ENCODE assay signal across 9 mouse cellular contexts in the genomic region with DNA sequence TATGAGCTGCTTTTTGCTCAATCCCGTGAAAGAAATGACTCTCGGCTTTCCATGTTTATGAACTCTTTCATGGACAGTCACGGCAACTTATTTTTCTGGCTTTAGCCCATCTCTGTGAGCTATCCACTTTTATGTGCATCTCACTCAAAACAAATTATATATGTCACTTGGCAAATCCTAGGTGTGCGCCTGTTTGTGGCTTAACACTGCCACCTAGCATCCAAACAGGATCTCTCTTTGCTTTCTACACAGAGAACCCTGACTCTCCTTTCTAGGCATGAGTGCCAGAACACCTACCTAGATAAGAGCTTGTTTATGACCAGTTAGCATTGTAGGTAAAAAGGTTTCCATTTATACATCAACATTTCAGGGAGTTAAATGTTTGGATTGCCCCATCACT.
DNase-seq lines count a peak whose midpoint lies in the region; ATAC-seq and TF ChIP-seq lines count a peak whose summit lies in the region.
"Had no signal": no experiment of that assay in that cellular context is flagged by ENCODE, and none has a peak within 500 bp of the region (broad histone marks: within the 10 kb centered on the region; RNA-seq: fewer than 3 reads in every experiment).

No protein-coding gene starts in this region.

- no peak for DNase-seq in forebrain, embryonic 10.5 days (ENCODE audit: extremely low spot score, low spot score)
- DNase-seq in liver, postnatal 0 days = no peak
- DNase-seq in right cerebral cortex, adult 2 months (ENCODE audit: low spot score in 2 of 2) = peak; percentile 62 to 69
- DNase-seq in adrenal gland, adult 18-20 months (ENCODE audit: low spot score in 2 of 2) = no peak
- no peak for DNase-seq in kidney, adult 9 months

- H3K27me3 ChIP-seq in forebrain, embryonic 12.5 days = no peaks in the 10 kb centered on the region
- H3K27me3 ChIP-seq in forebrain, embryonic 10.5 days (ENCODE audit: poor library complexity, severe bottlenecking) = no peaks in the 10 kb centered on the region
- H3K27me3 ChIP-seq in liver, postnatal 0 days (ENCODE audit: insufficient read depth, low read length) = no peaks in the 10 kb centered on the region
- H3K27me3 ChIP-seq in liver, embryonic 12.5 days (replicated peaks) = no peaks in the 10 kb centered on the region
- H3K27me3 ChIP-seq: limb, embryonic 12.5 days had no signal

- 76% methylated on average over 4 of the region's 4 CpGs for WGBS in forebrain, embryonic 12.5 days
- WGBS in forebrain, embryonic 10.5 days = 81% methylated on average over 4 of the region's 4 CpGs
- 68% methylated on average over 4 of the region's 4 CpGs for WGBS in liver, postnatal 0 days (ENCODE audit: insufficient replicate concordance)
- 63% methylated on average over 4 of the region's 4 CpGs for WGBS in liver, embryonic 12.5 days (ENCODE audit: insufficient replicate concordance)

- no peak for TF ChIP-seq EP300 in liver, postnatal 0 days (IDR thresholded peaks at IDR 0.05; ENCODE audit: low read depth)

- no peaks in the 10 kb centered on the region for H3K36me3 ChIP-seq in forebrain, embryonic 12.5 days (replicated peaks)
- no peaks in the 10 kb centered on the region for H3K36me3 ChIP-seq in forebrain, embryonic 10.5 days (replicated peaks)
- H3K36me3 ChIP-seq in liver, postnatal 0 days (replicated peaks; ENCODE audit: insufficient read depth, low read length) = no peaks in the 10 kb centered on the region
- H3K36me3 ChIP-seq in liver, embryonic 12.5 days = no peaks in the 10 kb centered on the region
- H3K36me3 ChIP-seq: limb, embryonic 12.5 days had no signal

- H3K4me1 ChIP-seq in forebrain, embryonic 12.5 days = no peaks in the 10 kb centered on the region
- H3K4me1 ChIP-seq in forebrain, embryonic 10.5 days = no peaks in the 10 kb centered on the region
- no peaks in the 10 kb centered on the region for H3K4me1 ChIP-seq in liver, postnatal 0 days (ENCODE audit: insufficient read depth)
- no peaks in the 10 kb centered on the region for H3K4me1 ChIP-seq in liver, embryonic 12.5 days
- H3K4me1 ChIP-seq in cortical plate, adult 2 months (ENCODE audit: control insufficient read depth, insufficient read depth, low read length) = no peaks in the 10 kb centered on the region
- H3K4me1 ChIP-seq: limb, embryonic 12.5 days had no signal

- H3K27ac ChIP-seq in forebrain, embryonic 12.5 days = no peak overlapping the region
- no peak overlapping the region for H3K27ac ChIP-seq in forebrain, embryonic 10.5 days
- no peak overlapping the region for H3K27ac ChIP-seq in liver, postnatal 0 days (ENCODE audit: low read depth)
- no peak overlapping the region for H3K27ac ChIP-seq in liver, embryonic 12.5 days
- no peak overlapping the region for H3K27ac ChIP-seq in cortical plate, adult 2 months (ENCODE audit: insufficient read depth, low read length)
- H3K27ac ChIP-seq: limb, embryonic 12.5 days had no signal

- no peak overlapping the region for H3K4me3 ChIP-seq in forebrain, embryonic 12.5 days (replicated peaks)
- no peak overlapping the region for H3K4me3 ChIP-seq in forebrain, embryonic 10.5 days
- no peak overlapping the region for H3K4me3 ChIP-seq in liver, postnatal 0 days (ENCODE audit: low read depth, low read length)
- no peak overlapping the region for H3K4me3 ChIP-seq in liver, embryonic 12.5 days
- H3K4me3 ChIP-seq in cortical plate, adult 2 months (ENCODE audit: insufficient read depth, low read length) = no peak overlapping the region
- H3K4me3 ChIP-seq: limb, embryonic 12.5 days had no signal

- H3K4me2 ChIP-seq in forebrain, embryonic 12.5 days = no peak overlapping the region
- no peak overlapping the region for H3K4me2 ChIP-seq in liver, postnatal 0 days (ENCODE audit: low read depth, low read length)
- H3K4me2 ChIP-seq in liver, embryonic 12.5 days = no peak overlapping the region
- H3K4me2 ChIP-seq: limb, embryonic 12.5 days had no signal

- H3K9ac ChIP-seq in forebrain, embryonic 12.5 days = no peak overlapping the region
- no peak overlapping the region for H3K9ac ChIP-seq in liver, postnatal 0 days (replicated peaks)
- no peak overlapping the region for H3K9ac ChIP-seq in liver, embryonic 12.5 days
- H3K9ac ChIP-seq: limb, embryonic 12.5 days had no signal

- ATAC-seq in forebrain, embryonic 12.5 days (ENCODE audit: low FRiP score) = peak; percentile 36; the same call in 1 of the 2 replicates
- ATAC-seq in liver, postnatal 0 days = no peak
- ATAC-seq in liver, embryonic 12.5 days = no peak

- peak; percentile 14; the same call in 1 of the 2 replicates for TF ChIP-seq CTCF in liver, postnatal 0 days (IDR thresholded peaks at IDR 0.05; ENCODE audit: low read depth)
- TF ChIP-seq CTCF in cortical plate, adult 2 months (IDR thresholded peaks at IDR 0.05; ENCODE audit: extremely low read depth, insufficient read depth, low read length) = peak; percentile 74

- no peaks in the 10 kb centered on the region for H3K9me3 ChIP-seq in forebrain, embryonic 12.5 days
- no peaks in the 10 kb centered on the region for H3K9me3 ChIP-seq in forebrain, embryonic 10.5 days
- H3K9me3 ChIP-seq in liver, postnatal 0 days (ENCODE audit: low read length) = no peaks in the 10 kb centered on the region
- H3K9me3 ChIP-seq in liver, embryonic 12.5 days (replicated peaks) = no peaks in the 10 kb centered on the region
- H3K9me3 ChIP-seq: limb, embryonic 12.5 days had no signal

- no peak for TF ChIP-seq POLR2A in cortical plate, adult 2 months (IDR thresholded peaks at IDR 0.05; ENCODE audit: extremely low read depth, insufficient read depth, low read length)

Comparison
In these comparisons a context has a peak if more than half of its experiments do, and no peak if none do; other contexts are left out.
1. DNase-seq: peak in right cerebral cortex, adult 2 months (2 of 2); none in forebrain, embryonic 10.5 days (single experiment), liver, postnatal 0 days (single experiment), adrenal gland, adult 18-20 months (0 of 2) and kidney, adult 9 months (single experiment).